Mouse (Mus musculus) limb, embryonic 14.5 days (tissue): Measurements from ENCODE around the gene Ppp4r4. TPM values are rescaled to one million over a fixed set of nuclear protein-coding genes. Genes with fewer than 3 reads are reported as not detected.

Source experiments
- ATAC-seq: fragments of 200-750 bp; cut with Nextera tagmentation; 2 replicates; pipeline ENCODE4 v1.8.0; 2017; ENCODE audit warnings: low read depth, moderate number of reproducible peaks, moderate TSS enrichment; ENCODE audit not compliant: low FRiP score
- DNase-seq: peaks from one replicate; pipeline ENCODE4 v3.0.0-alpha.2; 2015; ENCODE audit warnings: low spot score
- H3K27ac ChIP-seq: fragments of 300-500 bp; sonication (generic); replicated peaks from 2 replicates; pipeline ENCODE4 v1.5.1; 2014; ENCODE audit warnings: low read depth, mild to moderate bottlenecking, low read length, moderate library complexity, mixed read lengths
- H3K27me3 ChIP-seq: fragments of 300-500 bp; sonication (generic); 2 replicates; pipeline ENCODE4 v1.6.1; 2014; ENCODE audit warnings: low read length, mixed read lengths; ENCODE audit not compliant: control insufficient read depth, insufficient read depth
- H3K36me3 ChIP-seq: fragments of 300-500 bp; sonication (generic); 2 replicates; pipeline ENCODE4 v1.6.1; 2014; ENCODE audit warnings: mild to moderate bottlenecking, low read length, moderate library complexity, mixed read lengths; ENCODE audit not compliant: control insufficient read depth, insufficient read depth
- H3K4me1 ChIP-seq: fragments of 300-500 bp; sonication (generic); 2 replicates; pipeline ENCODE4 v1.6.1; 2014; ENCODE audit warnings: antibody characterized with exemption, low read length, mixed read lengths; ENCODE audit not compliant: control insufficient read depth, insufficient read depth
- H3K4me2 ChIP-seq: fragments of 300-500 bp; sonication (generic); replicated peaks from 2 replicates; pipeline ENCODE4 v1.6.1; 2014; ENCODE audit warnings: low read depth, mild to moderate bottlenecking, low read length, moderate library complexity; ENCODE audit not compliant: severe bottlenecking
- H3K4me3 ChIP-seq: fragments of 300-500 bp; sonication (generic); replicated peaks from 2 replicates; pipeline ENCODE4 v1.5.1; 2014; ENCODE audit warnings: low read length
- H3K9ac ChIP-seq: fragments of 300-500 bp; sonication (generic); 2 replicates; pipeline ENCODE4 v1.6.1; 2014; ENCODE audit warnings: mild to moderate bottlenecking, low read depth, low read length, moderate library complexity; ENCODE audit not compliant: severe bottlenecking
- H3K9me3 ChIP-seq: fragments of 300-500 bp; sonication (generic); 2 replicates; pipeline ENCODE4 v1.6.1; 2016; ENCODE audit warnings: low read length; ENCODE audit not compliant: control insufficient read depth
- POLR2A ChIP-seq: fragments of 200-500 bp; IDR thresholded peaks from 2 replicates; pipeline ENCODE4 v1.8.0; 2012; ENCODE audit warnings: inconsistent platforms, mild to moderate bottlenecking, moderate library complexity, borderline replicate concordance; ENCODE audit not compliant: insufficient read depth, insufficient read length; ENCODE audit errors: extremely low read depth
- WGBS: fragments of 180-500 bp; shearing (Covaris S2); extraction: QIAGEN DNeasy Blood & Tissue Kit; methylation state at CpG from one replicate; pipeline ENCODE4 v1.1.7; 2014; 5-methylcytosine and 5-hydroxymethylcytosine counted together
- polyA plus RNA-seq, 2 experiments: library from polyadenylated mRNA; depleted of rRNA in 1 of 2; stranded (reverse) in 1 of 2; unstranded in 1 of 2; fragments of >200 nt; fragmentation: Nextera tagmentation in 1 of 2; extraction: Ambion mirVana in 1 of 2; gene quantifications; 2 replicates each; pipeline versions ENCODE4 v1.2.1 to v1.2.3; 2012 to 2014

Ppp4r4 gene
- polyA plus RNA-seq, 2 experiments: 0.62 to 1.9 TPM

DNA sequence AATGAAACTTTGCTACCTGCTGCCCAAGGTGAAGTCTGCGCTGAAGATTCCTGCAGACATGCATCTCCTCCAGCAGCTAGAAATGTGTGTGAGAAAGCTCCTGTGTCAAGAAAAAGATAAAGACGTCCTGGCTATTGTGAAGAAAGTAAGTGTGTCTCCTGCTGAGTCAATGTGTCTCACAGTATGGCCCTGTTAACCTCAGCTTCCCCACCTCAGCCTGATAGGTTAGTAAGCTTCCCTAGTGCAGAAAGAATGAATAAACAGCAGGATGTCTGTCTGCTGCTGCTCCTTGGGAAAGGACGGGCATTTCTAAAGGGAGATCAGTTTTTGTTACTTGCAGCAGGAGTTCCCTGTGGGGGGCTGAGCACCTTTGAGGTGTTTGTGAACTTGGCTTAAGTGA is 68.3 kb downstream of the Ppp4r4 start:
- Histone ChIP-seq H3K36me3 (no peaks in the 10 kb centered on the region), H3K4me1 (no peaks in the 10 kb centered on the region), H3K9me3 (no peaks in the 10 kb centered on the region), H3K9ac (no peak overlapping the region), H3K27ac (no peak overlapping the region), H3K4me3 (no peak overlapping the region), H3K27me3 (no peaks in the 10 kb centered on the region), H3K4me2 (no peak overlapping the region)
- DNase-seq: no peak
- ATAC-seq: no peak
- TF ChIP-seq POLR2A: no peak
- 38% methylated on average over 3 of the region's 3 CpGs for WGBS

DNA sequence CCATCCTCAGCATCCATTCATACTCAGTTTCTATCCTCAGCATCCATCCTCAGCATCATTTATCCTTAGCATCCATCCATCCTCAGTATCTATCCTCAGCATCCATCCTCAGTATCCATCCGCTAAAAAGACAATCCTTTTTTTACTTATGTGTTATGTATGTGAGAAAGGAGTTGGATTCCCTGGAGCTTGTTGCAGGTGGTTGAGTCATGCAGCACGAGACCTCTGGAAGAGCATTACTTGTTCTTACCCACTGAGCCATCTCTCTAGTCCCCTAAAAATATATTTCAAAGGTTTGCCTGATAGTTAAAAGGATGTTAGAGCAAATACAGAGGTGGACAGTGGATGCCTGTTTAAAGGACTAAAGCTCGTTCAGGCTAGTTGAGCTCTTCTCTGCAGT is 69.8 kb downstream of the Ppp4r4 start:
- Histone ChIP-seq H3K27me3 (no peaks in the 10 kb centered on the region), H3K4me3 (no peak overlapping the region)
- TF ChIP-seq POLR2A: no peak

DNA sequence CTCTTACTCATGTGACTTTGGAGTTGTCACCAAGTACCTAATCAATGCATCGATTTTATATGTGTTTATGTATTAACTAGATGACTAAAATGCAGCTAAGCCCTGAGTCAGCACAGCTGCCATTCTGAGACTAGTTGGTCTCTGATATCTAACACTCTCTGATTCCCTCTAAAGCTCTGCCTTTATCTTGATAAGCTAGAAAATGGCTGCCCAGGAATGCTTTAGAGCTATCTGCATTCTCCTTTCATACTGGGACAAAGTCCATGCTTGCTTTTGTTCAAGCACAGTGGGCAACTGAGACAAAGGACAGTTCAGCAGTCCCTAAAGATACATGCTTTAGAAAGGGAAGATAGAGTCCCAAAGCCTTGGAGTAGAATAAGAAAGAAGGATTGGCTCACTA is 83.1 kb downstream of the Ppp4r4 start:
- Histone ChIP-seq H3K9ac (no peak overlapping the region), H3K4me3 (no peak overlapping the region), H3K4me2 (no peak overlapping the region), H3K27me3 (no peaks in the 10 kb centered on the region), H3K9me3 (no peaks in the 10 kb centered on the region), H3K27ac (no peak overlapping the region), H3K4me1 (no peaks in the 10 kb centered on the region), H3K36me3 (no peaks in the 10 kb centered on the region)
- no peak for DNase-seq
- no peak for TF ChIP-seq POLR2A
- WGBS: 79% methylated on average over 1 of the region's 1 CpGs
- no peak for ATAC-seq

More for the DNA sequence above, 69.8 kb downstream of the Ppp4r4 start:
- Histone ChIP-seq H3K27ac (no peak overlapping the region), H3K4me2 (no peak overlapping the region), H3K9ac (no peak overlapping the region), H3K36me3 (no peaks in the 10 kb centered on the region), H3K4me1 (no peaks in the 10 kb centered on the region), H3K9me3 (no peaks in the 10 kb centered on the region)
- DNase-seq (no peak), ATAC-seq (no peak)
- 51% methylated on average over 3 of the region's 3 CpGs for WGBS

DNA sequence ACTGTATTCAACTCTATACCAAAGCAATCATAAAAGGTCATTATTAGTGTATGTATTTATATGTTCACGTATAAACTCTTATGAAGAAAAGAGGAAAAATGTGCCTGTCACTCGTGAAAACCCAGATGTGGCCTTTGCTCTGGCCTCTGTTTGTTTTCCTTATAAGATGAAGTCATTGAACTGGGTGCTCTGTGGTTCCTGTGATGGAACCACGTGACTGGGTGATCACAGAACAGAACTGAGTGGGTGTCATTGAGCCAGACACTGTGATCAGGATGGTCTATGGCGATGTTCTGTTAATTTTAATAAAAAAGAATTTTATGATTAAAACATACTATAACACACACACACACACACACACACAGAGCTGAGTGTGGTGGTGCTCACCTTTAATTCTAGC is 83.7 kb downstream of the Ppp4r4 start:
- DNase-seq: no peak
- Histone ChIP-seq H3K9me3 (no peaks in the 10 kb centered on the region), H3K4me3 (no peak overlapping the region), H3K27me3 (no peaks in the 10 kb centered on the region), H3K27ac (no peak overlapping the region), H3K4me2 (no peak overlapping the region), H3K36me3 (no peaks in the 10 kb centered on the region), H3K4me1 (no peaks in the 10 kb centered on the region), H3K9ac (no peak overlapping the region)
- ATAC-seq: no peak
- 73% methylated on average over 4 of the region's 4 CpGs for WGBS
- TF ChIP-seq POLR2A: no peak

DNA sequence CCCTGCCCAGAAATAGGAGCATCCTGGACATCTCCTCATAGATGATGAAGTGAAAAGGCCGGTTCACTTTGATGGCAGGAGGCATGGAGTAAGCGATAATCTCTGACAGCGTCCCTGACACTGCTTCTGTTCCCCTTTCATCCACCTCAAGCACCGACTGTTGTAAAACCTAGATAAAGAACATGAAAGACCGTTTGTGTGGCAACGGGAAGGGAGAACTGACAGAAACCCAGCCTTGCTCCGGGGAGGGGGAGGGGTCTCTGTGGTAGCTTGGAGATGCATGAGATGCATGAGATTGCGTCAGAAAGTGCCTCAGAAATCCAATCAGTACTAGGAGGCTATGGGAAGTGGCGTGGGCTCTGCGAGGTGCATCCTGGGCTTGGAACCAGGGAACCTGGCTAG is 84.8 kb downstream of the Ppp4r4 start:
- DNase-seq (no peak), ATAC-seq (no peak)
- 69% methylated on average over 10 of the region's 10 CpGs for WGBS
- no peak overlapping the region for H3K27ac ChIP-seq
- H3K9me3 ChIP-seq: no peaks in the 10 kb centered on the region
- H3K4me3 ChIP-seq: no peak overlapping the region
- TF ChIP-seq POLR2A: no peak
- no peak overlapping the region for H3K4me2 ChIP-seq
- no peaks in the 10 kb centered on the region for H3K27me3 ChIP-seq
- H3K36me3 ChIP-seq: no peaks in the 10 kb centered on the region
- H3K9ac ChIP-seq: no peak overlapping the region
- no peaks in the 10 kb centered on the region for H3K4me1 ChIP-seq

DNA sequence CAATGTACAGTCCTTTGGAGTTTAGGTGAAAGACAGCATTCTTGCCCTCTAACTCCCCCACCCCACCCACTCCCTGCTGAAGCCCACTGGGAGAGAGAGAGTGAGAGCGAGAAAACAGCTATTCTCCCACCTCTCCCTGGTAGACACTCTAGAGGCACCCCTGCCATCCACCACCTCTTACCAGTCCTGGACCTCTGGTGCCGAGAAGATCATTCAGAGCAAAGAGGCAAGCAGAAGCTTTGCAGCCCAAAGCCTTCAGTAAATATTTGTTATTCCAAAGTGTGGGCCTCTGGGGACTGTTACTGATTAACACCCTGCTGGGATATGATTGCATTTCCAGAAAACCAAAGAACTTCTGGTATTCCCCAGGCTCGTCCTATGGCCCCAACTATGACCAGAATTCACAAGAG is 99.1 kb downstream of the Ppp4r4 start, which contains the start of gene Serpina10:
Gene Serpina10, minus strand, starts transcription at position 242 of the 410 bp plus-strand sequence.
- ATAC-seq: no peak
- H3K4me1 ChIP-seq: no peaks in the 10 kb centered on the region
- H3K27ac ChIP-seq: no peak within 1 kb of the TSS
- 63% methylated on average over 3 of the region's 3 CpGs for WGBS
- no peak within 1 kb of the TSS for H3K4me2 ChIP-seq
- H3K9ac ChIP-seq: no peak within 1 kb of the TSS
- no peak within 1 kb of the TSS for H3K4me3 ChIP-seq
- no peaks in the 10 kb centered on the region for H3K36me3 ChIP-seq
- no peaks in the 10 kb centered on the region for H3K27me3 ChIP-seq
- no peak for TF ChIP-seq POLR2A
- H3K9me3 ChIP-seq: no peaks in the 10 kb centered on the region
- no peak for DNase-seq
